Mouse (Mus musculus) c-Kit-positive CD71-negative TER-119-negative erythroid progenitor cells, embryonic 14.5 days (primary cell): ENCODE results near the gene Sec22c.

Experiments used
- DNase-seq: peaks from one replicate; pipeline ENCODE4 v3.0.0-alpha.2; 2013; ENCODE audit warnings: low read depth

Sec22c gene

DNA sequence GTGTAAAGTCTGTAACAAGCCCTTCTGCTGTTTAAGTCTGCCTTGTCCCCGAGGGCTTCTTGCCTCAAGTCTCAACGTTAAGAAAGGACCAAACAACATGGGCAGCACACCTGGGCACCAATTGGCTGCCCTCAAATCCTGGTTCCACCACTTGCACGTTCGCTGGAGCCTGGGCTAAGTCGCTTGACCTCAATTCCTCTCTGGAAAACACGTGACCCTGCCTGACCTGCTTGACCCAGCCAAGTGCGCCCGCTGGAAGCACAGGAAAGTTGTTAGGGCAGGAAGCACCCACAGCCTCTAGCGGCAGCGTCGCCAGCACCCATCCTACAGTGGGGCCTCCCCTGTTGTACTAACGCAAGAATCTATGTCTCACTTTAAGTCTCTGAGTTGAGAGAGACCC, 10.6 kb downstream of the Sec22c start:
- DNase-seq = no peak

DNA sequence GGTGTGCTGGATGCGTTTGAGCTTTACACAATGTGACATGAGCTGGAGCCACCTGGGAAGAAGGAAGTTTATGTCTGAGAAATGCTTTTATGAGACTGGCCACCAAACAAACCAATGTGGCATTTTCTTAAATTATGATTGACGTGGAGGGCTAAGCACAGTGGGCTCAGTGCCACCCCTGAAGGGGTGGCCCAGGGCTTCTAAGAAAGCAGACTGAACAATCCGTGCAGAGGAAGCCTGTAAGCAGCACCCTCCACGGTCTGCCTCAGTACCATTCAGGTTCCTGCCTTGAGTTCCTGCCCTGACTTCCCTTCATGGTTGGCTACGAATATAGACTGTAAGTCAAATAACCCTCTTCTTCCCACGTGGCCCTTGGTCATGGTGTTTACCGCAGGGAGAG, 14.6 kb downstream of the Sec22c start:
- DNase-seq = no peak

- no peak for DNase-seq
Measured at GRCm38 (mm10) chr9:121690200-121690651, 15.1 kb downstream of the Sec22c start.

GRCm38 (mm10) chr9:121684702-121685101, 20.6 kb downstream of the Sec22c start:
- DNase-seq = no peak

- DNase-seq = no peak
Measured at GRCm38 (mm10) chr9:121682037-121682680, 23.1 kb downstream of the Sec22c start.

DNA sequence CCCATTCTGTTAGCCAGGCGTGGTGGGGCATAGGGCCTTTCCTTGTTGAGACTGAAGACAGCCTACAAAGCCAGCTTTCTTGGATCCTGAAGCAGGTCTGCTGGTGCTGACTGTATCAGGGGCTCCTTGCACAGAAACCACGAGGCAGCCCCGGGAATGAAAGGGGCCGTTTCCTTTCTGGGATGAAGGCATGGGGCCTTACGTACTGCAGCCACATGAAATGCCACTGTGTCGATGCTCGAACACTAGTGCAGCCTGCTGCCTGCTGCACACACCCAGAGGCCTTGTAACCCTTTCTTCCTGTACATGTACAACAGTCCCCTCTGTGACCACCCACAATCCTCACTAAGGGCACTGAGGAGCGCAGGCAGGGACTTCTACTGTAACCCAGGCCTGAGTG, 24.1 kb downstream of the Sec22c start:
- no peak for DNase-seq

DNA sequence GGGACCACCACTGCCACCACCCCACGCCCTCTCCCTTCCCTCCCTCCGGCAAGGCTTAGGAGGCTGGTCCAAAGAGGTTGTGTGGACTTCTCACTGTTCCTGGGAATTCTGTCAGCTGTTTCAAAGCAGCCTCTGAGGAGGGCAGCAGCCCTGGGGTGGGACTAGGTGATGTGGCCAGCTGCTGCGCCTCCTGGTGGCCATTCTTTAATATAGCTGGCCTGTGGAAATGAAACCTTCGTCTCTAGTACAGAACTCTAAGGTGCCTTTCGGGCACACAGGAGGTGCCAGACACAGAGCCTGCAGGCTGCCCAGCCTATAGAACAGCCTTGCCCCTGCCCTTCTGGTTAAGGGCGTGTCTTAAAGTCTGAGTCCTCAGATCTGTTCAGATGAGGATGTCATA, 25.7 kb downstream of the Sec22c start:
- peak; percentile 39 for DNase-seq

DNA sequence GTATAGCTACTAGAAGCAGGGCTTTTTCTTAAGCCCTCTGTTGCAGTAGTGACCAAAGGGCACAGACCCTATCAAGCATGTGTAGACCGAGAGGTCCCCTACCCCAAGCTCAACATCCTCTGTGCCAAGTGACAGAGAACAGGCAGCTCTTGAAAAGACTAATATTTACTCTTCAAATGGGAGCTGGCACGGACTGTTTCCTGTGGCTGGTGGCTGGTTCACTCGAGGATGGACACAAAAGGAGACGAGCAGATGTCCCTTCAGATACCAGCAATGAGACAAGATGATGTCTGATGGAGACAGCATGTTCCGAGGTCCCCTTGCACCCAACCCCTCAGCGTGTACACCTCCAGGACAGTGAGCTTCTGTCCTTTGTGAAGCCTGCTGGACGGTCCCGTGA, 27.8 kb downstream of the Sec22c start:
- DNase-seq = no peak

DNA sequence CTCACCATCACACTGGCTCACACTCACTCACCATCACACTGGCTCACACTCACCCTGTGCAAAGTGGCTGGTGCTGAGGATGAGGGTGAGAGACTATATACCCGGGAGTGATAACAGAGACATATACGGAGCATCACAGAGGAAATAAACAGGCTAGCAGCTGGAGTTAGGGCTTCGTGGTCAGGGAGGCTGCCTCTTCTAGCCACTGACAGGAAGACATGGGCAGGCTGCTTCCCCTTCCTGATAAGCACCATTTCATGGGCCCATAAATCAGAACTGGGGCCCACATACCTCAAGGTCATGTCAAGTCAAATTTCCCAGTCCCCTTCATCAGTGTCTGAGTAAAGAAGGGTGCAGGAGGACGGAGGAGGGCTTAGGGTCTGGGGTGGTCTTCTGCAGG, 28.2 kb downstream of the Sec22c start:
- DNase-seq = no peak

- no peak for DNase-seq
Measured at GRCm38 (mm10) chr9:121675556-121675955, 29.7 kb downstream of the Sec22c start.

DNA sequence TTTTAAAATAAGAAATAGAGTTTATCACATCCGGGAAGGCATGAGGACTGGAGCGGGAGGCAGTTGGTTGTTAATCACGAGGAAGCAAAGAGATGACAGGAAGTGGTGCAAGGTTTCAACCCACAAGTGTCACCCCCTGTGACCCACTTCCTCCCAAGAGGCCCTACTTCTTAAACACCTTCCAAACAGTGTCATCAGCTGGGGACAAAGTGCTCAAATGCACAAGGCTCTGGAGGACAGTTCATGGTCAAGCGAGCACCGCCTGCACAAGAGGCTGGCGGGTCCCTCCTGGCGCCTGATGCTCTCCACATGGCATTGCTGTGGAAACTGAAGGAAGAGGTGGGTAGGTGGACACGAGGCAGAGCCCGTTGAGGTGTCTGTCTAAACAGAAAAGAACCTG, 30.3 kb downstream of the Sec22c start:
- peak; percentile 46 for DNase-seq

DNA sequence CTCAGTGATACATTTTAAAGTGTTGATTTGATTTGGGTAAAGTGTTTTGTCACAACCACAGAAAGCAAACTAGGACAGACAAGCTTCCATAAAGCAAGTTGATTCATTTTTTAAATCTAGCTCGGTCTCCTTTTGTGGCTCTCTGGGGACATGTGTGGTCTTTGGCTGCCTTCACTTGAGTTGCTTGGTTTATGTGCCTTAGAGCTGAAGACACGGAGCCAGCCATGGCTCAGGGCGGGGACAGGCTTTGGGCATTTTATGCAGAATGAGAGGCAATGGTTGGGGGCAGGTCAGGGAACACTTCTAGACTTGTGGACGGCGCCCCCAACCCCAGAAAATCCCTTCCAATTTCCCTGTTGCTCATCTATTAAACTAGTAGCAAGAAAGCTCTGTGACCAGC, 31.6 kb downstream of the Sec22c start:
- no peak for DNase-seq

- DNase-seq = no peak
Measured at GRCm38 (mm10) chr9:121672311-121672710, 33.0 kb downstream of the Sec22c start.

DNA sequence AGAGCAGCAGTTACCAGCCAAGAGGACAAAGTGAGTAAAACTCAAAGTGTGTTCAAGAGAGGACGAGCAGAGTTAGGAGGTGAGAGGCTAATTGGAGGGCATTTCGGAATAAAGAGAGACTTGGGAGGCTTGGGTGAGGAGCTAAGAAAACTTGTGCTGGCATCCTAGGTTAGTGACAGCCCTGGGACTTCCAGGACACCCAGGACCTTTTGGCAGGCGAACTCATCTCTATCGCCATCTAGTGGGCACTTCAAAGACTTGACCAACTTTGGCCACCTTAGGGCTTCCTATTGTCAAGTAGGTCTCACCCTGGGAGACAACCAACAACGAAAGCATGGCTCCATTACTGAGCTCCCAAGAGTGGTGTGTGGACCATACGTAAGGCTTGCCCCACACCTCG, 34.0 kb downstream of the Sec22c start:
- no peak for DNase-seq

DNA sequence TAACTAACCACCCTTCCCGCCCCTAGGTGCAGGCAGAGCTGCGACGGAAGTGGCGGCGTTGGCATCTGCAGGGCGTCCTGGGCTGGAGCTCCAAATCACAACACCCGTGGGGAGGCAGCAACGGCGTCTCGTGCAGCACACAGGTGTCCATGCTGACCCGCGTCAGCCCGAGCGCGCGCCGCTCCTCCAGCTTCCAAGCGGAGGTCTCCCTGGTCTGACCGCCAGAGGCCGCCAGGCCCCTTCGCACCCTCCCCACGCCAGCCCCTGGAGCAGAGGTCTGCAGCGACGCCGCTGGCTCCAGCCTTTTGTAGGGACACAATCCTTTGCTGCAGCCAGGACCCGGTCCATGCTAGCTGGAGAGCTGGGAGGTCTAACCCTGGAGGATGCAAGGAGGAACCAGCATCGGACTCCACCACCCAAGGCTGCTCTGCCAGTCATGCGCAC, 35.9 kb downstream of the Sec22c start:
- DNase-seq = peak; percentile 33

DNA sequence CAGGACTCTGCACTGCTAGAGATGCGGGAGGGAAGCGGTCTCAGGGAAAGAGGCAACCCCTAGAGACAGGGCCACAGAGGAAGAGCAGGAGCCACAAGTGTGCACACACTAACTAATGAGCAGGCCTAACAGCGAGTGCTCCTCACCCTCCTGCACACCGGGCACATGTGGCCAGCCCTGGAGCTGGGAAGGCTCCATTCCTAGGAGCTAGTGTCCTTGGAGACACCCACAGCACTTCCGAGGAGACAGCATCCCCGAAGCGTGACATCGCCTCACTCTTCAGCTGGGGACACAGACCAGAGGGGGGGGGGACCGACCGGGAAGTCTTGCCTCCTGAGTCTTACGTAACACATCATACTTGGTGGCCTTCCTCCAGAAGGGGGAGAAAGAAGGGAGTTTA, 37.5 kb downstream of the Sec22c start:
- no peak for DNase-seq

GRCm38 (mm10) chr9:121666957-121667630, 38.2 kb downstream of the Sec22c start:
- DNase-seq = no peak

DNA sequence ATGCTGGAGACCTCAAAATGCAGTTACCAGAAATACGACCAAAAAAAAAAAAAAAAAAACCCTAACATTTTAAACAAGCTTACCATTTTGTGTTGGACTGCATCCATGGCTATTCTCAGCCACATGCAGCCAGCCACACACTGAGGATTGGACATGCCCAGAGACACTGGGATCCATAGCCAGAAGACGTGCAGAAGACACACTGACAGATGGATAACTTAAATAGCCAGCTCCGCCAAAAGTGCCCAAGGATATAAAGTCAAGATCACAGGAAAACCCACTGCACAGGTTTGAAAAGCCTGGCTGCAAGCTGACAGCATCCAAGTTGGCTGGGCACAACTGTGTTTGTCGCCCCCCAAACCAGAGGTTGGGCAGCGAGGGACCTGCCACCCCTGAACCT, 41.2 kb downstream of the Sec22c start:
- no peak for DNase-seq

DNA sequence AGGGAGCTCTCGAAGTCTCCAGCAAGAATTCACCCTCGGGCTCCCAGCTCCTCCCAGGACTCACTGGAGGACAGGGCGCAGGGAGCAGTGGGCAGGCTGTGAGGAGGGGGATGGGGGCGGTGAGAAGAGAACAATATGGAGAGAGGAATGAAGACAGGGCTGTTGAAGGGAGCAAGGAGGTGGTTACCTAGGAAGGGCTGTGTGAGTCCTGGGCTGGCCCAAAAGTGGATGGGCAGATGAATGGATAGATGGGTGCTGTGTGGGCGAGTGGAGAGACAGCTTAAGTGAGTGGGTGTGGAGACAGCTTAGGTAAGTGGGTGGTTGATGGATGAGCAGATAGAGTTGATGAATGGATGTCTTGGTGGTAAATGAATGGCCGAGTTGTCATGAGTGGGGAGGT, 41.8 kb downstream of the Sec22c start:
- DNase-seq = no peak

GRCm38 (mm10) chr9:121659791-121660190, 45.5 kb downstream of the Sec22c start:
- DNase-seq = no peak

GRCm38 (mm10) chr9:121658248-121658647, 47.0 kb downstream of the Sec22c start:
- DNase-seq = no peak

DNA sequence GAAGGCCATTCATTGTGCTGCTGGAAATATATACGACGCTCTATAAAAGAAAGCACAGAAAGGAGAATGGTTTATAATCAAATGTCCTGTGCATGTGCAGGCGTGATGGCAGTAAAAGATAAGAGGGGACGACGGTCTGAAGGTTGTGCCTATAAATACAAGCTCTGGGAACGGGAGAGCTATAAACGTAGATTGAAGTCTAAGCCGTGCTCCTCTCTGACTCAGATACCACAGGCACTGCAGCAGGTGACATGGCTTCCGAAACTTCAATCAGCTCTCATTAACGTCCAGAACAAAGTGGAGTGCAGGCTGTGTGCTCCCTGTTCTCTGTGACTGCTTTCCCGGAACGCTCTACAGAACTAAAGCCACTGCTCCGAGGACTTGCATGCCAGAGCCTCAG, 48.1 kb downstream of the Sec22c start:
- DNase-seq = no peak

DNA sequence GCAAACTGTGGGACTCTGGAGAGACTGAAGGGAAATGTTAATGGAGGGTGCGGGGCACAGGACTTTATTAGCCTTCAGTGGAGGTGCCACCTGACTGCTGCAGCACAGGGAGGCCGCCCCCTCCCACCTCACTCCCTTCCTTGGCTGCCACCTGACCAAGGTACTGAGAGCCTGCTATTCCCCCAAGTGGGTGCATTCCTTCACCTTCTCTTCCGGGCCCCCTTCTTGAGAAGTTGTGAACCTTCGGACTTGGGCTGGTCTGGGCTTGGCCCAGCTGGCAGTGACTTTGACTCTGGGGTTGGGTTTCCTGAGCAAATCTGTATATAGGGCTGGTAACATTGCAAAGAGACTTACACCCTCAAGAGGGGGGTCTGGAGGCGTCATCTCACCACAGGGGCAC, 49.0 kb downstream of the Sec22c start:
- DNase-seq = no peak

DNA sequence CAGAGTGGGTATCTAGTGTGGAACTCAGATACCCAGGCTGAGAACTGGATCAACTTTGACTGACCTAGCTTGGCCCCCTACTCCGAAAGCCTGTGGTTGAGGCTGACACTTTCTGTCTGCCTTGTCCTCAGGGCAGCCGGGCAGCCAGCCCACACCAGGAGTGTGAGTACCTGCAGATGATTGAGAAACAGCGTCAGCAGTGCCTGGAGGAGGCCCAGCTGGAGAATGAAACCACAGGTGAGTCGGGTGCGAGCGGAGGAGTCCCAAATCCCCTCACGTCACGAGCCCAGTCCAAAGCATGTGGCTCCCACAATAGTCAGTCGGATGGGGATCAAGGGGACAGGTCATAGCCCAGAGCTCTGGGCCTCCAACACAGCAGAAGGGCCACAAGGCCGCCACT, 51.6 kb downstream of the Sec22c start:
- no peak for DNase-seq
